Mouse (Mus musculus): Measurements from ENCODE around the gene Brpf3.
"Not testable (repeated sequence)": the region's sequence is repeated elsewhere in the genome, so short reads cannot be mapped to it uniquely, and the experiment has no call there.

The Brpf3 gene

GRCm38 (mm10) chr17:28800671-28801412 is at the start of gene Brpf3:
TSS of gene Brpf3 (plus strand) at chr17:28801090.
- peak; percentile 55 to 73 for DNase-seq (ENCODE audit: low spot score in 2 of 2)

GRCm38 (mm10) chr17:28756447-28756846 is 44.4 kb upstream of the Brpf3 start:
- DNase-seq (ENCODE audit: low spot score in 2 of 2), result no peak

- DNase-seq (ENCODE audit: low spot score in 2 of 2), result no peak
Measured at GRCm38 (mm10) chr17:28757470-28757869, 43.4 kb upstream of the Brpf3 start.

- DNase-seq (ENCODE audit: low spot score in 2 of 2), result no peak
Measured at GRCm38 (mm10) chr17:28760736-28761312, 40.1 kb upstream of the Brpf3 start.

- peak in 1 of 2 experiments; percentile 63 for DNase-seq (ENCODE audit: low spot score in 2 of 2)
Measured at GRCm38 (mm10) chr17:28761871-28762270, 39.0 kb upstream of the Brpf3 start.

- DNase-seq (ENCODE audit: low spot score in 2 of 2), result no peak
Measured at GRCm38 (mm10) chr17:28766203-28766602, 34.7 kb upstream of the Brpf3 start.

- no peak for DNase-seq (ENCODE audit: low spot score in 2 of 2)
Measured at GRCm38 (mm10) chr17:28766781-28767515, 33.9 kb upstream of the Brpf3 start.

GRCm38 (mm10) chr17:28769121-28769874 is 31.6 kb upstream of the Brpf3 start, which contains the start of gene Mapk13:
TSS of gene Mapk13 (plus strand) at chr17:28769297.
- no peak for DNase-seq (ENCODE audit: low spot score in 2 of 2)

GRCm38 (mm10) chr17:28769875-28770421 is 30.9 kb upstream of the Brpf3 start:
- DNase-seq (ENCODE audit: low spot score in 2 of 2), result peak in 1 of 2 experiments; percentile 18

GRCm38 (mm10) chr17:28771289-28771688 is 29.6 kb upstream of the Brpf3 start:
- no peak for DNase-seq (ENCODE audit: low spot score in 2 of 2)

GRCm38 (mm10) chr17:28774303-28774702 is 26.6 kb upstream of the Brpf3 start:
- DNase-seq (ENCODE audit: low spot score in 2 of 2), result not testable (repeated sequence)

- no peak for DNase-seq (ENCODE audit: low spot score in 2 of 2)
Measured at GRCm38 (mm10) chr17:28775161-28775560, 25.7 kb upstream of the Brpf3 start.

- no peak for DNase-seq (ENCODE audit: low spot score in 2 of 2)
Measured at GRCm38 (mm10) chr17:28776817-28777216, 24.1 kb upstream of the Brpf3 start.

GRCm38 (mm10) chr17:28777231-28778005 is 23.5 kb upstream of the Brpf3 start:
- no peak for DNase-seq (ENCODE audit: low spot score in 2 of 2)

GRCm38 (mm10) chr17:28779735-28780134 is 21.2 kb upstream of the Brpf3 start:
- DNase-seq (ENCODE audit: low spot score in 2 of 2), result no peak

- DNase-seq (ENCODE audit: low spot score in 2 of 2), result no peak
Measured at GRCm38 (mm10) chr17:28780836-28781235, 20.1 kb upstream of the Brpf3 start.

- no peak for DNase-seq (ENCODE audit: low spot score in 2 of 2)
Measured at GRCm38 (mm10) chr17:28781290-28782045, 19.4 kb upstream of the Brpf3 start.

- no peak for DNase-seq (ENCODE audit: low spot score in 2 of 2)
Measured at GRCm38 (mm10) chr17:28785036-28785435, 15.9 kb upstream of the Brpf3 start.

- no peak for DNase-seq (ENCODE audit: low spot score in 2 of 2)
Measured at GRCm38 (mm10) chr17:28787507-28787906, 13.4 kb upstream of the Brpf3 start.

- no peak for DNase-seq (ENCODE audit: low spot score in 2 of 2)
Measured at GRCm38 (mm10) chr17:28797031-28797430, 3.9 kb upstream of the Brpf3 start.

Measured in frontal cortex, postnatal 10 days (tissue).